Mouse (Mus musculus): ENCODE measurements around the gene Gimap1. TPM values are rescaled to one million over a fixed set of nuclear protein-coding genes. Genes with fewer than 3 reads are reported as not detected.

The Gimap1 gene
- polyA plus RNA-seq, 1 experiment: 2.3 TPM

DNA sequence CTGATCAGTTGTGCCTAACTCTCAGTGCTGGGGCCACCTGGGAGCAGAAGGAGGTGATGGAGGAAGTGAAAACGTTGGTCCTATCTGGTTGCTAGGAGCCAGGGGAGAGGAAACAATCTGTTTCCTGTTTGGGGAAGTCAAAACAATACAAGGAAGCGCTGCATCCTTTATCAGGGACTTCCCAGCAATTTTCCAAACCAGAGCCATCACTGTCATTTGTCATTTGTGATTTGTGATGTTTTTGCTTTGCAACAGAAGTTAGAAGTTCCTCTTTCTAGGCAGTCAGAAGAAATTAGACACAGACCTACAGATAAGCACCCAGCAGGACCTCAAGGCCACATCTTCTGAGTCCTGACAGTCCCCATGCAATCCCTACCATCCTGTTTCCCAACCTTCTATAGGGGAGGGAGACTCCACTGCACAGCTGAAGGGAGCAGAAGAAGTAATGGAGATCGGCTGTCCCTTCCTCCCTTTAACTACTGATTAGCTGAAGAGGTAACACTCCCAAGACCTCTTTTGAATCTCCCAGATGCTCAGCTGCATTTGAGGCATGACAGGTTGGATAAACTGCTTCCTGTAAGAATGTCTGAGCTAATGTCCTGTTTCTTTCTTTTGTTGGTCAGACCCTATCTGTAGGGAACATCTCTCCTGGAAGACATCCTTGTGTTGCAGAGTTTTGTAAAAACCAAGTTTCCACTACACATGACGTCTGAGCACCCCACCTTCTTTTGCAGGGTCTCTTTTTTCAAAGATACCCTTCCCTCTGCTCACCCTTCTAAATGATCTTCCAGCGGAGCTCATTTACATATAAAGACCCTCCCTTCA, 38.4 kb upstream of the Gimap1 start:
- TF ChIP-seq CTCF (IDR thresholded peaks at IDR 0.05; ENCODE audit: borderline replicate concordance, insufficient read depth, low read depth, low read length) (no peak), POLR2A (IDR thresholded peaks at IDR 0.05; ENCODE audit: borderline replicate concordance, insufficient read depth, low read length) (no peak)
- no peak overlapping the region for H3K4me3 ChIP-seq (replicated peaks; ENCODE audit: insufficient read depth, low read depth, low read length)
- H3K4me1 ChIP-seq (ENCODE audit: control insufficient read depth, insufficient read depth, low read length): no peaks in the 10 kb centered on the region
- no peaks in the 10 kb centered on the region; the same call in 1 of the 2 replicates for H3K27me3 ChIP-seq (ENCODE audit: control insufficient read depth, insufficient read depth, low read length)
- no peak overlapping the region for H3K27ac ChIP-seq (ENCODE audit: insufficient read depth, low read length)
- 58% methylated on average over 5 of the region's 5 CpGs for WGBS
- no peak for DNase-seq

GRCm38 (mm10) chr6:48702146-48702545, 36.7 kb upstream of the Gimap1 start:
- Histone ChIP-seq H3K27ac (ENCODE audit: insufficient read depth, low read length) (no peak overlapping the region), H3K27me3 (ENCODE audit: control insufficient read depth, insufficient read depth, low read length) (no peaks in the 10 kb centered on the region; the same call in 1 of the 2 replicates), H3K4me1 (ENCODE audit: control insufficient read depth, insufficient read depth, low read length) (no peaks in the 10 kb centered on the region), H3K4me3 (replicated peaks; ENCODE audit: insufficient read depth, low read depth, low read length) (no peak overlapping the region)
- no peak for DNase-seq
- 87% methylated on average over 7 of the region's 7 CpGs for WGBS
- no peak for TF ChIP-seq POLR2A (IDR thresholded peaks at IDR 0.05; ENCODE audit: borderline replicate concordance, insufficient read depth, low read length)
- no peak for TF ChIP-seq CTCF (IDR thresholded peaks at IDR 0.05; ENCODE audit: borderline replicate concordance, insufficient read depth, low read depth, low read length)

DNA sequence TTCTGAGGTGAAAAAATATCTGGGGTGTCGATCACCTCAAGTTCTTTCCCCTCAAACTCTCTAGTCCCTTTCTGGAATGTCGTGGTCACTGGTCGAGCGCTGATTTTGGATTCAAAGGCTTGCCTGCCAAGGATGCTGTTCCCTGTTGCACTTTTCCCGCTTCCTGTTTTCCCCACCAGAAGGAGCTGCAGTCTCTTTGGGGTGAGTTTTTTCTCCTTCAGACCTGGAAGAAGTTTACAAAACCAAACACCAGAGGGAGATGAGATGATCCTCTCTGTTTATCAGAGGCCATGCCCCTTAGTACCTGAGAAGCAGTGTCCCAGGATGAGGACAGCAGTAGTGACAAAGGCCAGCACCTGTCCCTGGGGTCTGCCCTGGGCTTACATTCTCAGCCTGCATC, 36.3 kb upstream of the Gimap1 start:
- no peak for DNase-seq

GRCm38 (mm10) chr6:48704146-48704545, 34.7 kb upstream of the Gimap1 start:
- TF ChIP-seq CTCF (IDR thresholded peaks at IDR 0.05; ENCODE audit: borderline replicate concordance, insufficient read depth, low read depth, low read length): no peak
- no peak for TF ChIP-seq POLR2A (IDR thresholded peaks at IDR 0.05; ENCODE audit: borderline replicate concordance, insufficient read depth, low read length)
- no peaks in the 10 kb centered on the region for H3K4me1 ChIP-seq (ENCODE audit: control insufficient read depth, insufficient read depth, low read length)
- no peaks in the 10 kb centered on the region for H3K27me3 ChIP-seq (ENCODE audit: control insufficient read depth, insufficient read depth, low read length)
- no peak overlapping the region for H3K27ac ChIP-seq (ENCODE audit: insufficient read depth, low read length)
- no peak for DNase-seq
- H3K4me3 ChIP-seq (replicated peaks; ENCODE audit: insufficient read depth, low read depth, low read length): no peak overlapping the region

More for the DNA sequence above, 36.3 kb upstream of the Gimap1 start:
- 78% methylated on average over 5 of the region's 5 CpGs for WGBS
- no peaks in the 10 kb centered on the region for H3K4me1 ChIP-seq (ENCODE audit: control insufficient read depth, insufficient read depth, low read length)
- H3K27me3 ChIP-seq (ENCODE audit: control insufficient read depth, insufficient read depth, low read length): no peaks in the 10 kb centered on the region
- TF ChIP-seq CTCF (IDR thresholded peaks at IDR 0.05; ENCODE audit: borderline replicate concordance, insufficient read depth, low read depth, low read length) (no peak), POLR2A (IDR thresholded peaks at IDR 0.05; ENCODE audit: borderline replicate concordance, insufficient read depth, low read length) (no peak)
- no peak overlapping the region for H3K27ac ChIP-seq (ENCODE audit: insufficient read depth, low read length)
- H3K4me3 ChIP-seq (replicated peaks; ENCODE audit: insufficient read depth, low read depth, low read length): no peak overlapping the region

DNA sequence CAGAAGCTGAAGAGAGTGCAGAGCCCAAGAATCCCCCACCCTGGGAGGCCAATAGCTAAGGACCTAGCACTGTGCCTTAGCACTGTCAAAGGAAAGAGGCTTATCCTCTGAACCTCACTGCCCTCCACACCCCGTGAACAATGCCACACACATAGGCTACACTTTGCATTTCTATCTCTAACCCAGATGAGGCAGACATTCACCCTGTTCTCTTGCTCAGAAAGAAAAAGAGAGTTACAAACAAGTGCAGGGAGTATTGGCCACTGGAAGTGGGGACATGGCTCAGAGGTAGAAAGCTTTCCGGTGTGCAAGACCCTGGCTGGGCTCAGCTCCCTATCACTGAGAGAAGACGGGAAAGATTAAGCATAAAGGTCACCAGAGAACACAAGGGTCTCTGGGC, 32.7 kb upstream of the Gimap1 start:
- WGBS: 54% methylated on average over 3 of the region's 3 CpGs
- Histone ChIP-seq H3K27ac (ENCODE audit: insufficient read depth, low read length) (no peak overlapping the region), H3K27me3 (ENCODE audit: control insufficient read depth, insufficient read depth, low read length) (no peaks in the 10 kb centered on the region), H3K4me1 (ENCODE audit: control insufficient read depth, insufficient read depth, low read length) (no peaks in the 10 kb centered on the region), H3K4me3 (replicated peaks; ENCODE audit: insufficient read depth, low read depth, low read length) (no peak overlapping the region)
- TF ChIP-seq POLR2A (IDR thresholded peaks at IDR 0.05; ENCODE audit: borderline replicate concordance, insufficient read depth, low read length) (no peak), CTCF (IDR thresholded peaks at IDR 0.05; ENCODE audit: borderline replicate concordance, insufficient read depth, low read depth, low read length) (no peak)
- no peak for DNase-seq

DNA sequence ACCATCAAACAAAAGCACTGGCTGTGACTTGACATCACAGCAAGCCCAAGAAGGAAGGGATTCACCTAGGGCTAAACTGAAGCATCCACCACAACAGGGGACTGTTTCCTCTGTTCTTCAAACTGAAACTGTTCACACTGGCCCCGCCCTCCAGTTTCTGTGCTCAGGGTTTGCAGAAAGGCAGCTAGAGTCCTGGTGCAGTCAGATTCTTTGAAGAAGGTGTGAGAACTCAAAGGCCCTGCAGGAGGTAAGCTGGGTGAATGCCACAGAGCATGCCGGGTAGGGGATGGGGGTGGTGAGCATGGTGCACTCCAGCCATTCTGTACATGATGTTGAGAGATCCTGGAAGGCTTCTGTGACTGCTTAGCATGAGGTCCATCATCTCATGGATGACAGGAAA, 20.4 kb upstream of the Gimap1 start, which contains the start of the genes Gm28053 and Gimap7:
TSS of gene Gm28053 (plus strand) at position 153 of the 400 bp plus-strand sequence.
TSS of gene Gimap7 (plus strand) at position 167 of the 400 bp plus-strand sequence.
- WGBS: 51% methylated on average over 2 of the region's 2 CpGs

GRCm38 (mm10) chr6:48720326-48720725, 18.5 kb upstream of the Gimap1 start:
- DNase-seq: no peak
- WGBS: 74% methylated on average over 4 of the region's 4 CpGs
- TF ChIP-seq CTCF (IDR thresholded peaks at IDR 0.05; ENCODE audit: borderline replicate concordance, insufficient read depth, low read depth, low read length) (no peak), POLR2A (IDR thresholded peaks at IDR 0.05; ENCODE audit: borderline replicate concordance, insufficient read depth, low read length) (no peak)
- no peaks in the 10 kb centered on the region; the same call in 1 of the 2 replicates for H3K27me3 ChIP-seq (ENCODE audit: control insufficient read depth, insufficient read depth, low read length)
- H3K27ac ChIP-seq (ENCODE audit: insufficient read depth, low read length): no peak overlapping the region
- no peak overlapping the region for H3K4me3 ChIP-seq (replicated peaks; ENCODE audit: insufficient read depth, low read depth, low read length)
- no peaks in the 10 kb centered on the region for H3K4me1 ChIP-seq (ENCODE audit: control insufficient read depth, insufficient read depth, low read length)

More for the DNA sequence above, 20.4 kb upstream of the Gimap1 start, which contains the start of the genes Gm28053 and Gimap7:
- no peak within 1 kb of the TSS for H3K4me3 ChIP-seq (replicated peaks; ENCODE audit: insufficient read depth, low read depth, low read length)
- DNase-seq: no peak
- H3K27ac ChIP-seq (ENCODE audit: insufficient read depth, low read length): no peak within 1 kb of the TSS
- H3K4me1 ChIP-seq (ENCODE audit: control insufficient read depth, insufficient read depth, low read length): no peaks in the 10 kb centered on the region
- TF ChIP-seq CTCF (IDR thresholded peaks at IDR 0.05; ENCODE audit: borderline replicate concordance, insufficient read depth, low read depth, low read length) (no peak), POLR2A (IDR thresholded peaks at IDR 0.05; ENCODE audit: borderline replicate concordance, insufficient read depth, low read length) (no peak)
- H3K27me3 ChIP-seq (ENCODE audit: control insufficient read depth, insufficient read depth, low read length): no peaks in the 10 kb centered on the region; the same call in 1 of the 2 replicates

DNA sequence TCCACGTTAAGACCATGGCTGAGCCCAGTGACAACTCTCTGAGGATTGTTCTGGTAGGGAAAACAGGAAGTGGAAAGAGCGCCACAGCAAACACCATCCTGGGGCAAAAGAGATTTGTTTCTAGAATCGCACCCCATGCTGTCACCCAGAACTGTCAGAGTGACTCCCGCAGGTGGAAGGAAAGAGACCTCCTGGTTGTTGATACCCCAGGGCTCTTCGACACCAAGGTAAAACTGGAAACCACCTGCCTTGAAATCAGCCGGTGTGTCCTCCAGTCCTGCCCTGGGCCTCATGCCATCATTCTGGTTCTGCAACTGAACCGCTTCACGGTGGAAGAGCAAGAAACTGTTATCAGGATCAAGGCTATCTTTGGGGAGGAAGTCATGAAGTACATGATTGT, 15.4 kb upstream of the Gimap1 start:
- no peak for DNase-seq
- no peak overlapping the region for H3K4me3 ChIP-seq (replicated peaks; ENCODE audit: insufficient read depth, low read depth, low read length)
- no peaks in the 10 kb centered on the region; the same call in 1 of the 2 replicates for H3K27me3 ChIP-seq (ENCODE audit: control insufficient read depth, insufficient read depth, low read length)
- no peaks in the 10 kb centered on the region for H3K4me1 ChIP-seq (ENCODE audit: control insufficient read depth, insufficient read depth, low read length)
- no peak overlapping the region for H3K27ac ChIP-seq (ENCODE audit: insufficient read depth, low read length)
- no peak for TF ChIP-seq CTCF (IDR thresholded peaks at IDR 0.05; ENCODE audit: borderline replicate concordance, insufficient read depth, low read depth, low read length)
- TF ChIP-seq POLR2A (IDR thresholded peaks at IDR 0.05; ENCODE audit: borderline replicate concordance, insufficient read depth, low read length): no peak
- 87% methylated on average over 8 of the region's 8 CpGs for WGBS
